8 mouse cellular contexts compared by ENCODE assay signal in genomic region chr8:106060521-106060920, GRCm38 (mm10). TPM values are rescaled to one million over a fixed set of nuclear protein-coding genes. Genes with fewer than 3 reads are reported as not detected.
A peak's percentile ranks its signal among the peaks of the same experiment; 100 is the strongest.
DNase-seq lines count a peak whose midpoint lies in the region; ATAC-seq lines count a peak whose summit lies in the region.

No protein-coding gene starts in this region.

- H3K9ac ChIP-seq in lung, embryonic 16.5 days (ENCODE audit: low read length) = peak overlapping the region; percentile 92; the same call in 1 of the 2 replicates
- peak overlapping the region; percentile 81 for H3K9ac ChIP-seq in intestine, embryonic 14.5 days (ENCODE audit: low read length)
- peak overlapping the region; percentile 84 for H3K9ac ChIP-seq in neural tube, embryonic 12.5 days

- H3K9me3 ChIP-seq in lung, embryonic 16.5 days (ENCODE audit: control insufficient read depth, low read length) = no peaks in the 10 kb centered on the region
- no peaks in the 10 kb centered on the region for H3K9me3 ChIP-seq in embryonic facial prominence, embryonic 10.5 days
- H3K9me3 ChIP-seq in intestine, embryonic 14.5 days (ENCODE audit: control insufficient read depth, low read length) = no peaks in the 10 kb centered on the region
- no peaks in the 10 kb centered on the region for H3K9me3 ChIP-seq in neural tube, embryonic 12.5 days

- H3K4me3 ChIP-seq in lung, embryonic 16.5 days (ENCODE audit: low read length) = peak overlapping the region; percentile 93
- H3K4me3 ChIP-seq in embryonic facial prominence, embryonic 10.5 days = peak overlapping the region; percentile 96
- H3K4me3 ChIP-seq in intestine, embryonic 14.5 days (ENCODE audit: low read depth, low read length) = peak overlapping the region; percentile 83
- peak overlapping the region; percentile 80 for H3K4me3 ChIP-seq in neural tube, embryonic 12.5 days

- no peak overlapping the region for H3K27ac ChIP-seq in lung, embryonic 16.5 days (ENCODE audit: low read length)
- no peak overlapping the region for H3K27ac ChIP-seq in embryonic facial prominence, embryonic 10.5 days (replicated peaks)
- H3K27ac ChIP-seq in intestine, embryonic 14.5 days (ENCODE audit: low read depth) = 0 out of 2 replicates have a peak overlapping the region, but pooled peaks have one; percentile 94
- H3K27ac ChIP-seq in neural tube, embryonic 12.5 days = no peak overlapping the region

- H3K4me2 ChIP-seq in lung, embryonic 16.5 days (ENCODE audit: low read depth, low read length) = peak overlapping the region; percentile 68
- peak overlapping the region; percentile 76 for H3K4me2 ChIP-seq in intestine, embryonic 14.5 days (ENCODE audit: low read length)
- peak overlapping the region; percentile 78 for H3K4me2 ChIP-seq in neural tube, embryonic 12.5 days (replicated peaks)

- H3K36me3 ChIP-seq in lung, embryonic 16.5 days (ENCODE audit: control insufficient read depth, insufficient read depth, low read length) = no peaks in the 10 kb centered on the region
- no peaks in the 10 kb centered on the region for H3K36me3 ChIP-seq in embryonic facial prominence, embryonic 10.5 days (replicated peaks)
- no peaks in the 10 kb centered on the region for H3K36me3 ChIP-seq in intestine, embryonic 14.5 days (ENCODE audit: control insufficient read depth, insufficient read depth, low read length)
- H3K36me3 ChIP-seq in neural tube, embryonic 12.5 days = no peaks in the 10 kb centered on the region

- H3K4me1 ChIP-seq in lung, embryonic 16.5 days (replicated peaks; ENCODE audit: control insufficient read depth, insufficient read depth, low read length) = peaks cover 15% of the 10 kb centered on the region
- peaks cover 26% of the 10 kb centered on the region for H3K4me1 ChIP-seq in embryonic facial prominence, embryonic 10.5 days
- peaks cover 22% of the 10 kb centered on the region for H3K4me1 ChIP-seq in intestine, embryonic 14.5 days (replicated peaks; ENCODE audit: control insufficient read depth, insufficient read depth, low read length)
- peaks cover 23% of the 10 kb centered on the region for H3K4me1 ChIP-seq in neural tube, embryonic 12.5 days

- no peaks in the 10 kb centered on the region for H3K27me3 ChIP-seq in lung, embryonic 16.5 days (ENCODE audit: control insufficient read depth, insufficient read depth, low read depth, low read length)
- H3K27me3 ChIP-seq in embryonic facial prominence, embryonic 10.5 days (replicated peaks; ENCODE audit: low read depth, poor library complexity, severe bottlenecking) = no peaks in the 10 kb centered on the region
- no peaks in the 10 kb centered on the region for H3K27me3 ChIP-seq in intestine, embryonic 14.5 days (replicated peaks; ENCODE audit: control insufficient read depth, insufficient read depth, low read length)
- no peaks in the 10 kb centered on the region for H3K27me3 ChIP-seq in neural tube, embryonic 12.5 days (replicated peaks)

- 3% methylated on average over 3 of the region's 3 CpGs for WGBS in lung, embryonic 16.5 days
- WGBS in embryonic facial prominence, embryonic 10.5 days = 8% methylated on average over 3 of the region's 3 CpGs
- WGBS in intestine, embryonic 14.5 days = 7% methylated on average over 3 of the region's 3 CpGs
- WGBS in neural tube, embryonic 12.5 days = 7% methylated on average over 3 of the region's 3 CpGs

- ATAC-seq in lung, embryonic 16.5 days (ENCODE audit: low read depth) = no peak
- ATAC-seq in intestine, embryonic 14.5 days (replicated peaks; ENCODE audit: low FRiP score, low TSS enrichment, low read depth) = no peak
- no peak for ATAC-seq in neural tube, embryonic 12.5 days (ENCODE audit: low FRiP score, low read depth)
- ATAC-seq in megakaryocyte progenitor cell, adult 5-6 weeks (replicated peaks; ENCODE audit: poor library complexity) = no peak

- DNase-seq in lung, adult 18-20 months = no peak
- no peak for DNase-seq in embryonic facial prominence, embryonic 10.5 days (ENCODE audit: low spot score)
- no peak for DNase-seq in intestine, embryonic 14.5 days (ENCODE audit: low spot score)
- no peak for DNase-seq in urinary bladder, postnatal 14 days (ENCODE audit: low spot score)
- DNase-seq in layer of hippocampus, postnatal 25 days (ENCODE audit: extremely low spot score in 1 of 2, low spot score in 1 of 2) = no peak

RNA-seq across cellular contexts. Expression of gene Nfatc3, which starts 1.9 kb away (rescaled TPM):
- polyA plus RNA-seq in lung, embryonic 16.5 days (2015; fragmentation: Nextera tagmentation; extraction: Ambion mirVana) = 6.0 and 6.2 TPM in 2 replicates
- polyA plus RNA-seq in embryonic facial prominence, embryonic 10.5 days (2016; fragmentation: Nextera tagmentation; extraction: Ambion mirVana) = 6.8 and 7.3 TPM in 2 replicates
- polyA plus RNA-seq in intestine, embryonic 14.5 days (2014; fragmentation: Nextera tagmentation; extraction: Ambion mirVana) = 6.9 and 7.6 TPM in 2 replicates
- 4.4 and 5.6 TPM in 2 replicates for polyA plus RNA-seq in neural tube, embryonic 12.5 days (2016; fragmentation: Nextera tagmentation; extraction: Ambion mirVana)
- total RNA-seq in megakaryocyte progenitor cell, adult 5-6 weeks (2015) = 112 and 126 TPM in 2 replicates
- total RNA-seq in megakaryocyte progenitor cell, adult 5-6 weeks (2017) = 25.2 and 32.7 TPM in 2 replicates
- 10 to 100 TPM in 1 of 2 experiments, 1 to 10 TPM in 1; 9.6 to 13.2 TPM for total RNA-seq in layer of hippocampus, postnatal 25 days (2021)

RNA-seq across cellular contexts. Expression of gene Ddx28, which starts 48.8 kb away (rescaled TPM):
- 14.7 and 14.8 TPM in 2 replicates for polyA plus RNA-seq in lung, embryonic 16.5 days (2015; fragmentation: Nextera tagmentation; extraction: Ambion mirVana)
- 22.3 and 23.6 TPM in 2 replicates for polyA plus RNA-seq in embryonic facial prominence, embryonic 10.5 days (2016; fragmentation: Nextera tagmentation; extraction: Ambion mirVana)
- 16.9 and 17.9 TPM in 2 replicates for polyA plus RNA-seq in intestine, embryonic 14.5 days (2014; fragmentation: Nextera tagmentation; extraction: Ambion mirVana)
- 19.7 and 20.9 TPM in 2 replicates for polyA plus RNA-seq in neural tube, embryonic 12.5 days (2016; fragmentation: Nextera tagmentation; extraction: Ambion mirVana)
- total RNA-seq in megakaryocyte progenitor cell, adult 5-6 weeks (2015) = 8.6 and 12.0 TPM in 2 replicates
- 18.2 and 20.8 TPM in 2 replicates for total RNA-seq in megakaryocyte progenitor cell, adult 5-6 weeks (2017)
- 10 to 100 TPM; 13.9 TPM for total RNA-seq in layer of hippocampus, postnatal 25 days (2021)

RNA-seq across cellular contexts. Expression of gene Dpep2nb, which starts 54.7 kb away (rescaled TPM):
- polyA plus RNA-seq in lung, embryonic 16.5 days (2015; fragmentation: Nextera tagmentation; extraction: Ambion mirVana) = 0.28 TPM in 1 of 2 replicates, not detected in the other
- polyA plus RNA-seq in embryonic facial prominence, embryonic 10.5 days (2016; fragmentation: Nextera tagmentation; extraction: Ambion mirVana) = not detected in 2 replicates
- not detected in 2 replicates for polyA plus RNA-seq in intestine, embryonic 14.5 days (2014; fragmentation: Nextera tagmentation; extraction: Ambion mirVana)
- not detected in 2 replicates for polyA plus RNA-seq in neural tube, embryonic 12.5 days (2016; fragmentation: Nextera tagmentation; extraction: Ambion mirVana)
- total RNA-seq in megakaryocyte progenitor cell, adult 5-6 weeks (2015) = not detected in 2 replicates
- not detected in 2 replicates for total RNA-seq in megakaryocyte progenitor cell, adult 5-6 weeks (2017)
- not detected for total RNA-seq in layer of hippocampus, postnatal 25 days (2021)
